Mouse (Mus musculus) lung, postnatal 0 days (tissue): Measurements from ENCODE around the gene Camkv. TPM values are rescaled to one million over a fixed set of nuclear protein-coding genes. Genes with fewer than 3 reads are reported as not detected.

Source experiments
- ATAC-seq: fragments of 200-750 bp; cut with Nextera tagmentation; 2 replicates; pipeline ENCODE4 v1.8.0; 2017; ENCODE audit warnings: moderate library complexity
- DNase-seq: peaks from one replicate; pipeline ENCODE4 v3.0.0-alpha.2; 2016; ENCODE audit warnings: low spot score
- H3K27ac ChIP-seq: fragments of 300-500 bp; sonication (generic); 2 replicates; pipeline ENCODE4 v1.5.1; 2014; ENCODE audit warnings: antibody characterized with exemption, mild to moderate bottlenecking, low read length, mixed read lengths
- H3K27me3 ChIP-seq: fragments of 300-500 bp; sonication (generic); replicated peaks from 2 replicates; pipeline ENCODE4 v1.6.1; 2014; ENCODE audit warnings: low read length, mixed read lengths; ENCODE audit not compliant: insufficient read depth
- H3K36me3 ChIP-seq: fragments of 300-500 bp; sonication (generic); 2 replicates; pipeline ENCODE4 v1.6.1; 2014; ENCODE audit warnings: low read length, mixed read lengths; ENCODE audit not compliant: insufficient read depth
- H3K4me1 ChIP-seq: fragments of 300-500 bp; sonication (generic); 2 replicates; pipeline ENCODE4 v1.6.1; 2014; ENCODE audit warnings: antibody characterized with exemption, low read depth, low read length, mixed read lengths; ENCODE audit not compliant: insufficient read depth
- H3K4me2 ChIP-seq: fragments of 300-500 bp; sonication (generic); replicated peaks from 2 replicates; pipeline ENCODE4 v1.6.1; 2014; ENCODE audit warnings: low read depth, mild to moderate bottlenecking, low read length, moderate library complexity, mixed read lengths
- H3K4me3 ChIP-seq: fragments of 300-500 bp; sonication (generic); 2 replicates; pipeline ENCODE4 v1.5.1; 2014; ENCODE audit warnings: low read depth, low read length
- H3K9ac ChIP-seq: fragments of 300-500 bp; sonication (generic); replicated peaks from 2 replicates; pipeline ENCODE4 v1.6.1; 2014; ENCODE audit warnings: low read depth, mild to moderate bottlenecking
- H3K9me3 ChIP-seq: fragments of 300-500 bp; sonication (generic); 2 replicates; pipeline ENCODE4 v1.6.1; 2016; ENCODE audit warnings: low read length, mixed read lengths
- CTCF ChIP-seq: IDR thresholded peaks from 2 replicates; pipeline ENCODE4 v1.5.1; 2016; ENCODE audit warnings: antibody characterized with exemption, mild to moderate bottlenecking
- EP300 ChIP-seq: IDR thresholded peaks from 2 replicates; pipeline ENCODE4 v1.6.1; 2016; ENCODE audit warnings: antibody characterized with exemption, mild to moderate bottlenecking, control low read depth
- WGBS: fragments of 180-500 bp; shearing (Covaris S2); extraction: QIAGEN DNeasy Blood & Tissue Kit; methylation state at CpG from one replicate; pipeline ENCODE4 v1.1.7; 2014; 5-methylcytosine and 5-hydroxymethylcytosine counted together
- polyA plus RNA-seq: library from polyadenylated mRNA; unstranded; fragments of >200 nt; fragmentation: Nextera tagmentation; extraction: Ambion mirVana; gene quantifications from 2 replicates; pipeline ENCODE4 v1.2.1, GENCODE M21; 2015

The Camkv gene
- polyA plus RNA-seq, 1 experiment from 2014 or later: 0.12 TPM

DNA sequence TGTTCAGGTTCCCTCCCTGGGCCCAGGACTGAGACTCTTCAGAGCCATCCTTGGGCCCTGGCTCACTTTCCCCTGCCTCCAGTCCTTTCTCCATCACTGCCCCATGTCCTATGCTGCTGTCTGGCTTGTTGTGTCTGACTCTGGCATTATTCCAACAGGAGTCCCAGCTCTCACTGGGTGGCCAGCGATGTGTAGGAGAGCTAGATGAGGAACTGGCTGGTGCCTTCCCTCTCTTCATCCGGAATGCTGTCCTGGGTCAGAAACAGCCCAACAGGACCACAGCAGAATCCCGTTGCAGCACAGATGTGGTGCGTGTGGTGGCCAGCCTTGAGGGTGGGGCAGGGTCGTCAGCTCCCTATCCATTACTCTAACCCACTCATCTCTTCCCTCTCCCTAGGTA is 34.8 kb downstream of the Camkv start:
- Histone ChIP-seq H3K4me1 (peaks cover 5% of the 10 kb centered on the region; the same call in 1 of the 2 replicates), H3K4me3 (no peak overlapping the region), H3K9ac (no peak overlapping the region), H3K4me2 (no peak overlapping the region), H3K27ac (no peak overlapping the region), H3K27me3 (no peaks in the 10 kb centered on the region), H3K36me3 (no peaks in the 10 kb centered on the region), H3K9me3 (no peaks in the 10 kb centered on the region)
- 72% methylated on average over 5 of the region's 5 CpGs for WGBS
- DNase-seq: no peak
- TF ChIP-seq EP300 (no peak), CTCF (no peak)
- ATAC-seq: no peak

DNA sequence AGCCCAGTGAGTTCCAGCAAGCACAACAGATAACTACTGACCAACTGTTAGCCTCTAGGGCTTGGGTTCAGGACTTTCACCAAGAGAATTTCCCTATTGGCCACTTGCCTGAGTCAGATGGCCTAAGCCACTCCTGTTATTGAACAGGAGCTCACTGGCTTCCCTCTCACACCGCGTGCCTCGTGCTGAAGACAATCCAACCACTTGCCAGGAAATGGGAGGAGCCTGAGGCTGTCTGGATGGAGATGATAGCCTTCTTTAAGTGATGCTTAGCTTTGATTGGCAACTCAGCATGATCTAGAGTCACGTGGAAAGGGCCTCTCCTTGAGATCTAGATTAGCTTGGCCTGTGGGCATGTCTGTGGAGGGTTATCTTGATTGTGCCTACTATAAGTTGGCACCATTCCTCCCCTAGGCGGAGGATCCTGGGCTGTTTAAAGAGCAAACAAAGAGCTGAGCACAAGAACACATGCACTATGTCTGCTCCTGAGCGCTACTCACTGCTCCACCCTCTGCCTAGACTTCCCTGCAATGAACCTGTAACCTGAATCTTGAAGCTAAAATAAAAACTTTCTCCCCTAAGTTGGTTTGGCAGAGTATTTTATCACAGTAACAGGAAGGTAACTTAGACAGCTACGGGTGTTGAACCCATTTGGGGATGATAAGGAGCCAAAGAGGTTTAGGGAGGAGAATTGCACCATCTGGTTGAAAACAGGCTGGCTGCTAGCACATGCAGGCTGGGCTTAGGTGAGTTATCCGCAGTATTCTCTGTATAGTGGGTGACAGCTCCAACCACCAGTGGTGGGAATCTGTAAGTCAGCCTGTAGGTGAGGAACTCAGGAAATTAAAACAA is 36.4 kb downstream of the Camkv start:
- peak; percentile 60 for ATAC-seq
- Histone ChIP-seq H3K9me3 (no peaks in the 10 kb centered on the region), H3K4me1 (peaks cover 11% of the 10 kb centered on the region; the same call in 1 of the 2 replicates), H3K36me3 (no peaks in the 10 kb centered on the region), H3K4me2 (no peak overlapping the region), H3K4me3 (no peak overlapping the region), H3K27ac (no peak overlapping the region), H3K9ac (no peak overlapping the region), H3K27me3 (no peaks in the 10 kb centered on the region)
- no peak for TF ChIP-seq CTCF
- no peak for TF ChIP-seq EP300
- peak; percentile 43 for DNase-seq
- 46% methylated on average over 8 of the region's 8 CpGs for WGBS

- Histone ChIP-seq H3K36me3 (0 out of 2 replicates have a peak, but pooled peaks cover 7% of the 10 kb centered on the region), H3K27ac (peak overlapping the region; percentile 78), H3K4me3 (no peak overlapping the region), H3K9ac (no peak overlapping the region), H3K27me3 (no peaks in the 10 kb centered on the region), H3K9me3 (no peaks in the 10 kb centered on the region), H3K4me2 (peak overlapping the region; percentile 60; the same call in 1 of the 2 replicates), H3K4me1 (peaks cover 11% of the 10 kb centered on the region; the same call in 1 of the 2 replicates)
- no peak for ATAC-seq
- TF ChIP-seq CTCF: no peak
- TF ChIP-seq EP300: no peak
- WGBS: 72% methylated on average over 10 of the region's 10 CpGs
- no peak for DNase-seq
These were observed 39.2 kb downstream of the Camkv start for GRCm38 (mm10) chr9:107974491-107975171.

DNA sequence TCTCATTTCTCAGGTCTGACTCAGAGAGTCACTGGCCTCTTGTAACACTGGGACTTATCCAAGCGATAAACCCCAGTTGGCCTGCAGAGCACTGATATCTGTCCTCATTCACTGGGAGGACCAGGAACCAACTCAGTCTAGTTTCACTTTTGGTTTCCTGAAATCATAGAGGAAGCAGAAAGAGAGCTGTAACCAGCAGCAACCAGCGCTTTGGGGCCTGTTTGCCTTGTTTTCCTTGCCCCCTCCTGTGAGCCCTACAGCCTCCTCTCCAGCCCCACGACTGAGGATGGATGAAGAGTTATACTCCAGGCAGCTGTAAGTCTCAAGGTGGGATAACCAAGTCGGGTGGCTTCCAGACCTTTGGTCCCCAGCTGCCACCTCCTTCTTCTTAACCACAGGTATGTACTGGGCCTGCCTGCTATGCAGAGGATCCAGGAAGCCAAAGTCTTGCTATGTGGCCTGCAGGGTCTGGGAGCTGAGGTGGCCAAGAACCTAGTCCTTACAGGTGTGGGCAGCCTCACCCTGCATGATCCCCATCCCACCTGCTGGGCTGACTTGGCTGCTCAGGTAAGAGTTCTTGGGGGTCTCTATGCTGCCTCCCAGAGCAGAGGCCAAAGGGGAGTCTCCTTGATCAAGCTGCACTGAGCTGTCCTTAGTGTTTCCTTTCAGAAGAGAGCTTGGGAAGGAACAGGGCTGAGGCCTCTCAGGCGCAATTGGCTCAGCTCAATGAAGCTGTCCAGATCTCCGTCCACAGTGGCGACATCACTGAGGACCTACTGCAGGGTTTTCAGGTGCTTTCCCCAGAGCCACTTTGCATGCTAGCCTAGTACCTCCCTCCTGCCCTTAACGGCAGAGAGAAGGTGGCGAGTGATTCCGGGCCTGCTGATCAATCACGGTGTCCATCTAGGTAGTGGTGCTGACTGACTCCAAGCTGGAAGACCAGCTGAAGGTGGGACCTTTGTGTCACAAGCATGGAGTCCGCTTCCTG is 40.2 kb downstream of the Camkv start, which contains the start of gene Uba7:
TSS of gene Uba7 (plus strand) at position 107 of the 988 bp plus-strand sequence.
- H3K4me2 ChIP-seq: peak within 1 kb of the TSS; percentile 60
- DNase-seq (peak; percentile 84), ATAC-seq (peak; percentile 73)
- H3K27ac ChIP-seq: peak within 1 kb of the TSS; percentile 78
- TF ChIP-seq CTCF: no peak
- no peak for TF ChIP-seq EP300
- H3K9me3 ChIP-seq: no peaks in the 10 kb centered on the region
- peak within 1 kb of the TSS; percentile 14 for H3K4me3 ChIP-seq
- no peaks in the 10 kb centered on the region for H3K27me3 ChIP-seq
- 0 out of 2 replicates have a peak, but pooled peaks cover 12% of the 10 kb centered on the region for H3K36me3 ChIP-seq
- WGBS: 57% methylated on average over 12 of the region's 12 CpGs
- peaks cover 11% of the 10 kb centered on the region; the same call in 1 of the 2 replicates for H3K4me1 ChIP-seq
- H3K9ac ChIP-seq: peak within 1 kb of the TSS; percentile 36

DNA sequence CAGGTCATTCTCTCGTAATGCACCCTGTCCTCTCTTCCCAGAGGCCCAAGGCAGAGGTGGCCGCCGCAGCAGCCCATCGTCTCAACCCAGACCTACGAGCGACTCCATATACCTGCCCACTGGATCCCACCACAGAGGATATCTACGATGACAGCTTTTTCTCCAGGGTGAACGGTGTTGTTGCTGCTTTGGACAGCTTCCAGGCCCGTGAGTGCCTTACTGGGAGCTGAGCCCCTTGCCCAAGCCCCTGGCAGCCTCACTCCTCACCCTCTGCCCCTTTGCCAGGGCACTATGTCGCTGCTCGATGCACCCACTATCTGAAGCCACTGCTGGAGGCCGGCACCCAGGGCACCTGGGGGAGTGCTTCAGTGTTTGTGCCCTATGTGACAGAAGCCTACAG is 43.3 kb downstream of the Camkv start:
- Histone ChIP-seq H3K27ac (no peak overlapping the region), H3K4me1 (peaks cover 21% of the 10 kb centered on the region; the same call in 1 of the 2 replicates), H3K36me3 (0 out of 2 replicates have a peak, but pooled peaks cover 14% of the 10 kb centered on the region), H3K9me3 (no peaks in the 10 kb centered on the region), H3K27me3 (no peaks in the 10 kb centered on the region), H3K9ac (no peak overlapping the region), H3K4me3 (no peak overlapping the region), H3K4me2 (no peak overlapping the region)
- TF ChIP-seq CTCF: no peak
- no peak for TF ChIP-seq EP300
- ATAC-seq (no peak), DNase-seq (no peak)
- 86% methylated on average over 12 of the region's 12 CpGs for WGBS
